Mouse (Mus musculus) kidney, embryonic 16.5 days (tissue): ENCODE measurements around the gene R3hcc1l. TPM values are rescaled to one million over a fixed set of nuclear protein-coding genes. Genes with fewer than 3 reads are reported as not detected.

Source experiments
- ATAC-seq: fragments of 200-750 bp; cut with Nextera tagmentation; 2 replicates; pipeline ENCODE4 v1.8.0; 2017; ENCODE audit warnings: moderate TSS enrichment; ENCODE audit not compliant: low FRiP score, low TSS enrichment
- H3K27ac ChIP-seq: fragments of 300-500 bp; sonication (generic); 2 replicates; pipeline ENCODE4 v1.5.1; 2014; ENCODE audit warnings: low read length
- H3K27me3 ChIP-seq: fragments of 300-500 bp; sonication (generic); 2 replicates; pipeline ENCODE4 v1.6.1; 2014; ENCODE audit warnings: low read length, control low read depth, mixed read lengths; ENCODE audit not compliant: insufficient read depth
- H3K36me3 ChIP-seq: fragments of 300-500 bp; sonication (generic); 2 replicates; pipeline ENCODE4 v1.6.1; 2014; ENCODE audit warnings: low read length, control low read depth, mixed read lengths; ENCODE audit not compliant: insufficient read depth
- H3K4me1 ChIP-seq: fragments of 300-500 bp; sonication (generic); 2 replicates; pipeline ENCODE4 v1.6.1; 2014; ENCODE audit warnings: low read length, control low read depth, mixed read lengths; ENCODE audit not compliant: insufficient read depth
- H3K4me2 ChIP-seq: fragments of 300-500 bp; sonication (generic); replicated peaks from 2 replicates; pipeline ENCODE4 v1.6.1; 2014; ENCODE audit warnings: low read depth, low read length
- H3K4me3 ChIP-seq: fragments of 300-500 bp; sonication (generic); 2 replicates; pipeline ENCODE4 v1.5.1; 2014; ENCODE audit warnings: mild to moderate bottlenecking, low read length
- H3K9ac ChIP-seq: fragments of 300-500 bp; sonication (generic); replicated peaks from 2 replicates; pipeline ENCODE4 v1.6.1; 2014; ENCODE audit warnings: low read length
- H3K9me3 ChIP-seq: fragments of 300-500 bp; sonication (generic); 2 replicates; pipeline ENCODE4 v1.6.1; 2016; ENCODE audit warnings: low read length, control low read depth
- WGBS: fragments of 180-500 bp; shearing (Covaris S2); extraction: QIAGEN DNeasy Blood & Tissue Kit; methylation state at CpG from one replicate; pipeline ENCODE4 v1.1.7; 2014; 5-methylcytosine and 5-hydroxymethylcytosine counted together
- polyA plus RNA-seq: library from polyadenylated mRNA; unstranded; fragments of >200 nt; fragmentation: Nextera tagmentation; extraction: Ambion mirVana; gene quantifications from 2 replicates; pipeline ENCODE4 v1.2.1, GENCODE M21; 2015

Gene R3hcc1l
- polyA plus RNA-seq, 1 experiment from 2014 or later: 19.2 TPM

DNA sequence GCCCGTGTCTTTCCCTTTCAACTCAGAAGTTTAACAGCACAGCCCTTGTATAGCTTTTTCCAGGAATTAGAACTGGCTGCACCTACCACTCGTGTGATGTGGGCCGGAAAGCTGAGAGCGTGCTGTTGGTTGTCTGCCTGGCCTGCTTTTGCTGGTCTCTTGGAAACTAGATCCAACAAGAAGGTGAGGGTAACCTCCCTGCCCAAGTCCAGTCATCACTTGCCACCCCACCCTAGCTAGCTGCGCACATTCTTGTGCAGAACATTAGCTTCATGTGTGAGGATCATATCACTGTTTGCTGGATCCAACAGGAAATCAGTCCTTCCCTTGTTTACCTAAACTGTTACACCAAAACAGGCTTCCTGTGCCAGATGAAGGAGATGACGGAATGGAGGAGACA, 74.9 kb downstream of the R3hcc1l start:
- no peak overlapping the region for H3K9ac ChIP-seq
- no peaks in the 10 kb centered on the region for H3K27me3 ChIP-seq
- H3K36me3 ChIP-seq: peaks cover 8% of the 10 kb centered on the region; the same call in 1 of the 2 replicates
- WGBS: 87% methylated on average over 6 of the region's 6 CpGs
- no peak overlapping the region for H3K4me2 ChIP-seq
- H3K4me3 ChIP-seq: no peak overlapping the region
- no peak for ATAC-seq
- H3K4me1 ChIP-seq: no peaks in the 10 kb centered on the region
- H3K27ac ChIP-seq: no peak overlapping the region
- no peaks in the 10 kb centered on the region for H3K9me3 ChIP-seq

DNA sequence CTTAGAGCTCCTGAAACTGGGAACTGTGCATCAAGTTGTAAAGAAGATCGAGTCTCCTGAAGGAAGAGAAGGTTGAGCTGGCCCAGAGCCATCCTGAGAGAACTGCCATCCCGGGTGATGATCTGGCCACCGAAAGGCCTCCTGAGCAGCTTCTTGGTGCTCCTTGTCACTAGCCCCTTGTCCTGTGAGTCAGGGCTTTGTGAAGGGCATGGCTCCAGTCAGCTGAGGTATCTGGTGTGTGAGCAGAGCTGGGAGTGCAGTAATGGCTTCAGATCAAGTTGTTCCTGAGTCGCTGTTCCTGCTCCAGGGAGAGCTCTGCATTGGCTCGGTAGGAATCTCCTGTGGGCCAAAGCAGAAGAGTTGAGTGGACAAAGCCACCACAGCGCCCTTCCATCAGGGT, 76.5 kb downstream of the R3hcc1l start:
- Histone ChIP-seq H3K4me3 (no peak overlapping the region), H3K9ac (no peak overlapping the region), H3K27ac (no peak overlapping the region), H3K9me3 (no peaks in the 10 kb centered on the region), H3K4me1 (no peaks in the 10 kb centered on the region), H3K27me3 (no peaks in the 10 kb centered on the region), H3K4me2 (no peak overlapping the region), H3K36me3 (peaks cover 8% of the 10 kb centered on the region; the same call in 1 of the 2 replicates)
- no peak for ATAC-seq
- WGBS: 87% methylated on average over 6 of the region's 6 CpGs

DNA sequence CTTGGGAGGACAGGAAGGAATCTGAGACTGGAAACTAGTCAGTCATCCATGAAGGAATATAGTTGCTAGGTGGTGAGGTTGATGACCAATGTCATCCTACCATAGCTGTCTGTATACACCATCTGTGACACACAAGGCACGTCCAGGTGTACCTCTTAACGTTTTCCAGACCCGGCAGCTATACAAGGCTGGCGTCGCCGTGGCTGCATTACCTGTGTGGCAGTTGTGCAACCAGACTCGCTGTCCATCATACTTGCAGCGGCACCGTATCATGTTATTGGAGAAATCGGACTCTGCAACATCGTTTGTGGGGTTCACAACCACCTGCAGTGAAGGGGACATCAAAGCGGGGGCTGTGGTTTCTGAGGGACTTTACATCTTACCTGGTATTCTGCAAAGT, 78.7 kb downstream of the R3hcc1l start:
- H3K27me3 ChIP-seq: no peaks in the 10 kb centered on the region
- no peaks in the 10 kb centered on the region for H3K9me3 ChIP-seq
- 89% methylated on average over 12 of the region's 12 CpGs for WGBS
- 0 out of 2 replicates have a peak, but pooled peaks cover 5% of the 10 kb centered on the region for H3K36me3 ChIP-seq
- no peak overlapping the region for H3K4me3 ChIP-seq
- no peak overlapping the region for H3K27ac ChIP-seq
- H3K4me1 ChIP-seq: no peaks in the 10 kb centered on the region
- no peak overlapping the region for H3K9ac ChIP-seq
- H3K4me2 ChIP-seq: no peak overlapping the region
- ATAC-seq: no peak

DNA sequence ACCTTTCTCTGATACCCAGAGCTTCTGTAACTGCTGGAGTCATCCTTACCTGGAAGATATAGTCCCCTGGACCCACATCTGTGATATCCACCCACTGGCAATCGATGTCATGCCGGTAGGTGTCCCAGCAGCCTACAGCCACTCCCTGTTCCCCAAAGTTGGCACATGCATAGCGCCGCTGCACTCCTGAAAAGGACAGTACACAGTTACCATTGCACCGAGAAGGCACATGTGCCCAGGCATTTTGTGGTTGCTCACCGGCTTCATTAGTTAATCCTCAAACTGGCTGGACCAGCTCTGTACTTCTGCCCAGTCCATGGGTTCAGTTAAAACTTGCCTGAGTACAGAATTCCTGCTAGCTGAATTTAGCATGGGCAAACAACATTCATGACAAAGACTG, 79.3 kb downstream of the R3hcc1l start:
- no peak overlapping the region for H3K4me3 ChIP-seq
- ATAC-seq: no peak
- H3K27ac ChIP-seq: no peak overlapping the region

DNA sequence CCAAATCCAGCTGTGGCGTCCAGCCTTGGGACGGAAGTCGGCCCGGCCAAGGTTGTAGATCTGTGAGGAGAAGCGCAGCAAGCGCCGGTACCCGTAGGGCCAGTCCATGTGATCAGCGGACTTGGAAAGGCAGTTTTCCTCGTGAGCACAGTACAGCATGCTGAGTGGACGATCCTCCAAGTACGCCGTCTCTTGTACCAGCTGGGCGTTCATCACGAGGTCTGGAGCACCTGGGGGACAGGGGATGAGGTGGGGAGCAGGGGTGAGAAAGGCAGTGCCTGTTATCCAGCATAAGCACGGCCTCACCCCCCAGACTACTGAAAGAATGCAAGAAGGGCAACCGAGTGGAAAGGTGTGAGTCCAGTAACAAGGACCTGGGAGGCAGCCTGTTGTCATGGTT, 81.3 kb downstream of the R3hcc1l start:
- WGBS: 72% methylated on average over 17 of the region's 17 CpGs

More for the DNA sequence above, 79.3 kb downstream of the R3hcc1l start:
- no peaks in the 10 kb centered on the region for H3K4me1 ChIP-seq
- H3K9me3 ChIP-seq: no peaks in the 10 kb centered on the region
- no peaks in the 10 kb centered on the region for H3K27me3 ChIP-seq
- H3K36me3 ChIP-seq: 0 out of 2 replicates have a peak, but pooled peaks cover 5% of the 10 kb centered on the region
- 96% methylated on average over 6 of the region's 6 CpGs for WGBS
- no peak overlapping the region for H3K9ac ChIP-seq
- no peak overlapping the region for H3K4me2 ChIP-seq

DNA sequence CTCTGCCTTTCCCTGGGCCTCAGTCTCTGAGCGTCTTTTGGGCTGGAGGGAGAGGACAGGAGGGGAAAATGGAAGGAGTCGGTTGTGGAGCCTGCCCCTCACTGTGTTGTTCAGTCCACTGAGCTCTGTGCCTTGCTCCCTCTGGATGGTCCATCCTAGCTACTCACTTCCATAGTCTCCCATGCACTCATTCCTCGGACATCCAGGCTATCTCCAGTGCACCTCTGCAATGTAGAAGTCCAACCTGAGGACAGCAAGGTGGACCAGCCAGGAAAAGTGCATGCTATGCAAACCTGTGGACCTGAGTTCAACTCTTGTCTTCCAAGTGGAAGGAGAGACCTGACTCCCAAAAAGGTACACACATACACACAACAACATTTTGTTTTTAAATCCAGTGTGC, 82.0 kb downstream of the R3hcc1l start:
- Histone ChIP-seq H3K4me3 (no peak overlapping the region), H3K9ac (no peak overlapping the region), H3K27ac (no peak overlapping the region), H3K4me1 (peaks cover 3% of the 10 kb centered on the region; the same call in 1 of the 2 replicates), H3K4me2 (no peak overlapping the region), H3K9me3 (no peaks in the 10 kb centered on the region), H3K36me3 (no peaks in the 10 kb centered on the region), H3K27me3 (no peaks in the 10 kb centered on the region)
- WGBS: 51% methylated on average over 3 of the region's 3 CpGs
- ATAC-seq: no peak

More for the DNA sequence above, 81.3 kb downstream of the R3hcc1l start:
- peak; percentile 49; the same call in 1 of the 2 replicates for ATAC-seq
- Histone ChIP-seq H3K4me2 (no peak overlapping the region), H3K36me3 (0 out of 2 replicates have a peak, but pooled peaks cover under 1% of the 10 kb centered on the region), H3K4me3 (no peak overlapping the region), H3K4me1 (peaks cover 3% of the 10 kb centered on the region; the same call in 1 of the 2 replicates), H3K27me3 (no peaks in the 10 kb centered on the region), H3K9me3 (no peaks in the 10 kb centered on the region), H3K9ac (no peak overlapping the region), H3K27ac (no peak overlapping the region)

DNA sequence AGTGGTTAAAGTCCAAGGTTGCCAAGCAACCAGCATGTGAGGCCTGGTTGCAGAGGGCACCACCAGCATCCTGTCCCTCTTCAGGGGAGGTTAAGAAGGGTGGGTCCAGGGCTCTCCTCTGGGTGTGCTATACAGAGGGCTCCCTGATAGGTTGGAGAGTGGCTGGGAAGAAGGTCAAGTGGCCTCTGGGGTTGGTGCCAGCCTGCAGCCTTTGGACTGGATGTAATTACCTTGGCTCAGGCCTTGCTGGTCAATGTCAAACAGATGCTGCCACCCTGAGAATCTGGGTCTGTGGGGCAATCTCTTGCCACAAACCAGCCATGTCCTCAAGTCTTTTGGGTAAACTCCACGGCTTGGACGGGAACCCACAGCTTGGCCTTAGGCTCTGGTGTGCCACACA, 82.9 kb downstream of the R3hcc1l start:
- Histone ChIP-seq H3K9me3 (no peaks in the 10 kb centered on the region), H3K27me3 (no peaks in the 10 kb centered on the region), H3K9ac (no peak overlapping the region), H3K4me3 (no peak overlapping the region), H3K27ac (no peak overlapping the region), H3K36me3 (no peaks in the 10 kb centered on the region), H3K4me2 (no peak overlapping the region), H3K4me1 (peaks cover 3% of the 10 kb centered on the region; the same call in 1 of the 2 replicates)
- ATAC-seq: no peak
- 89% methylated on average over 2 of the region's 2 CpGs for WGBS

DNA sequence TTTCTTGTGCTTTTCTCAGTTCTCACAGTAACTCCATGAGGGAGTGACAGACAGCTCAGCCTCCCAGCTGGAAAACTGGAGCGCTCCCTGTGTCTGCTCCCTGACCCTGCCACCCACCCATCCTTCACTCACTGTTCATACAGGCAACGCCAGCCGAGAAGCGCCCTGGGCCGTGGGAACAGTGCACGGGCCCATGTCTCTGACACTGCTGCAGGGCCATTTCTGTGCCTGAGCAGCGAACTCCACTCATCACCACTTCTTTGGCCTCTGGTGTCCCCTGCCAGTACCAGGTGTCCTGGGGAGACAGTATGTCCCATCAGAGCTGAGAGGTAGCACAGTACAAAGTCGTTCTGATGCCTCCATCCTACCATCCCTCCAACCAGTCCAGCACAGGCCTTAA, 83.5 kb downstream of the R3hcc1l start:
- H3K9me3 ChIP-seq: no peaks in the 10 kb centered on the region
- no peak overlapping the region for H3K9ac ChIP-seq
- H3K36me3 ChIP-seq: no peaks in the 10 kb centered on the region
- no peak overlapping the region for H3K4me3 ChIP-seq
- WGBS: 47% methylated on average over 8 of the region's 8 CpGs
- no peak overlapping the region for H3K27ac ChIP-seq
- H3K27me3 ChIP-seq: no peaks in the 10 kb centered on the region
- ATAC-seq: no peak
- no peak overlapping the region for H3K4me2 ChIP-seq
- peaks cover 3% of the 10 kb centered on the region; the same call in 1 of the 2 replicates for H3K4me1 ChIP-seq

DNA sequence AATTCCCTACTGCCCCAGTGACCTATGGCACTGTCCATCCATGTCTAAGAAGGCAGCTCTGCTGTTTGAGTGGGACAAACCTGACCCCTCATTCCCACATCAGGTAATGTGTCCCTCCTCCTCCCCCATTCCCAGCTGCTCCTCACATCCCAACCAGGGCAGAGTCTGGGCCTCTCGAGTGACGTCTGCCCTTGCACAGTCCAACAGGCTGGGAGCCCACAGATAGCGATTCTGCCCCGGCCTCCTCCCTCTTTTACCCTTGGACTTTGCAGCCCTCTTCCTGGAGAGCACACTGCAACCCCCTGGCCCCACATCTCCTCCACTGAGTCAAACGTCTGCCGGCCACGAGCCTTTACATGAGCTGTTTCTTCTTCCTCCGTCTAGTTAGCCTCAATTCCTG, 84.0 kb downstream of the R3hcc1l start:
- peaks cover 3% of the 10 kb centered on the region; the same call in 1 of the 2 replicates for H3K4me1 ChIP-seq
- no peak overlapping the region for H3K4me3 ChIP-seq
- H3K4me2 ChIP-seq: no peak overlapping the region
- no peak for ATAC-seq
- no peak overlapping the region for H3K9ac ChIP-seq
- H3K9me3 ChIP-seq: no peaks in the 10 kb centered on the region
- H3K27me3 ChIP-seq: no peaks in the 10 kb centered on the region
- no peaks in the 10 kb centered on the region for H3K36me3 ChIP-seq
- WGBS: 59% methylated on average over 8 of the region's 8 CpGs
- H3K27ac ChIP-seq: no peak overlapping the region

DNA sequence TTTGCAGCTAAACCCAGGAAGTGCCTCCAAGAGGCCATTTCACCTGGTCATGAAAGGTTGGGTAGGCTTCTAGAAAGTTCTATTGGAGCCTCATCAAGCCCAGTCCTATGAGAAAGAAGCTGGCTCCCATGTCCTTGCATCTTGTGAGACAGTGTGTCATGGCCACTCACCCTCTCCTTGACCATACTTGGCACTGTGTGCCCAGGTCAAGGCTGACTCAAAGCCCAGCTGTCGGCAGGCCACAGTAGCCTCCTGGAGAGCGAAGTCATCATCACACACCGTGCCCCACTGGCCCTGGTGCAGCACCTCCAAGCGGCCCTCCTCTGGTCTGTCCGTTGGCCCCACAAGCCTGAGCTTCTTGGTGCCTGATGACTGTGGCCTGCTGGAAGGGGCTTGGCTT, 89.5 kb downstream of the R3hcc1l start:
- Histone ChIP-seq H3K27me3 (no peaks in the 10 kb centered on the region), H3K4me3 (no peak overlapping the region), H3K36me3 (no peaks in the 10 kb centered on the region), H3K27ac (no peak overlapping the region), H3K9me3 (no peaks in the 10 kb centered on the region), H3K9ac (no peak overlapping the region), H3K4me2 (no peak overlapping the region), H3K4me1 (peaks cover 5% of the 10 kb centered on the region)
- no peak for ATAC-seq
- WGBS: 92% methylated on average over 5 of the region's 5 CpGs
